Mouse (Mus musculus) midbrain, embryonic 11.5 days (tissue): ENCODE data around the gene Slc24a3. TPM values are rescaled to one million over a fixed set of nuclear protein-coding genes. Genes with fewer than 3 reads are reported as not detected.

Experiments used
- ATAC-seq: fragments of 200-750 bp; cut with Nextera tagmentation; 2 replicates; pipeline ENCODE4 v1.8.0; 2017; ENCODE audit warnings: moderate TSS enrichment, moderate library complexity; ENCODE audit not compliant: low FRiP score
- DNase-seq: peaks from one replicate; pipeline ENCODE4 v3.0.0; 2015; ENCODE audit warnings: low spot score; ENCODE audit errors: missing footprints
- H3K27ac ChIP-seq: fragments of 300-500 bp; sonication (generic); 2 replicates; pipeline ENCODE4 v1.5.1; 2014; ENCODE audit warnings: low read depth, low read length
- H3K27me3 ChIP-seq: fragments of 300-500 bp; sonication (generic); 2 replicates; pipeline ENCODE4 v1.6.1; 2014; ENCODE audit warnings: mild to moderate bottlenecking, low read length, moderate library complexity, mixed read lengths; ENCODE audit not compliant: control insufficient read depth, insufficient read depth
- H3K36me3 ChIP-seq: fragments of 300-500 bp; sonication (generic); 2 replicates; pipeline ENCODE4 v1.6.1; 2014; ENCODE audit warnings: mild to moderate bottlenecking, low read length, moderate library complexity, mixed read lengths; ENCODE audit not compliant: control insufficient read depth, insufficient read depth
- H3K4me1 ChIP-seq: fragments of 300-500 bp; sonication (generic); 2 replicates; pipeline ENCODE4 v1.6.1; 2014; ENCODE audit warnings: low read length; ENCODE audit not compliant: control insufficient read depth, insufficient read depth
- H3K4me2 ChIP-seq: fragments of 300-500 bp; sonication (generic); 2 replicates; pipeline ENCODE4 v1.6.1; 2014; ENCODE audit warnings: mild to moderate bottlenecking, moderate library complexity
- H3K4me3 ChIP-seq: fragments of 300-500 bp; sonication (generic); 2 replicates; pipeline ENCODE4 v1.5.1; 2014; ENCODE audit warnings: low read depth, low read length
- H3K9ac ChIP-seq: fragments of 300-500 bp; sonication (generic); 2 replicates; pipeline ENCODE4 v1.6.1; 2014; ENCODE audit warnings: low read length
- H3K9me3 ChIP-seq: fragments of 300-500 bp; sonication (generic); 2 replicates; pipeline ENCODE4 v1.6.1; 2016; ENCODE audit warnings: low read length; ENCODE audit not compliant: control insufficient read depth
- WGBS: fragments of 180-500 bp; shearing (Covaris S2); extraction: QIAGEN DNeasy Blood & Tissue Kit; methylation state at CpG from one replicate; pipeline ENCODE4 v1.1.7; 2014; 5-methylcytosine and 5-hydroxymethylcytosine counted together
- polyA plus RNA-seq: library from polyadenylated mRNA; unstranded; fragments of >200 nt; fragmentation: Nextera tagmentation; extraction: Ambion mirVana; gene quantifications from 2 replicates; pipeline ENCODE4 v1.2.1, GENCODE M21; 2014

The Slc24a3 gene
- 1.6 and 1.9 TPM in 2 replicates for polyA plus RNA-seq

DNA sequence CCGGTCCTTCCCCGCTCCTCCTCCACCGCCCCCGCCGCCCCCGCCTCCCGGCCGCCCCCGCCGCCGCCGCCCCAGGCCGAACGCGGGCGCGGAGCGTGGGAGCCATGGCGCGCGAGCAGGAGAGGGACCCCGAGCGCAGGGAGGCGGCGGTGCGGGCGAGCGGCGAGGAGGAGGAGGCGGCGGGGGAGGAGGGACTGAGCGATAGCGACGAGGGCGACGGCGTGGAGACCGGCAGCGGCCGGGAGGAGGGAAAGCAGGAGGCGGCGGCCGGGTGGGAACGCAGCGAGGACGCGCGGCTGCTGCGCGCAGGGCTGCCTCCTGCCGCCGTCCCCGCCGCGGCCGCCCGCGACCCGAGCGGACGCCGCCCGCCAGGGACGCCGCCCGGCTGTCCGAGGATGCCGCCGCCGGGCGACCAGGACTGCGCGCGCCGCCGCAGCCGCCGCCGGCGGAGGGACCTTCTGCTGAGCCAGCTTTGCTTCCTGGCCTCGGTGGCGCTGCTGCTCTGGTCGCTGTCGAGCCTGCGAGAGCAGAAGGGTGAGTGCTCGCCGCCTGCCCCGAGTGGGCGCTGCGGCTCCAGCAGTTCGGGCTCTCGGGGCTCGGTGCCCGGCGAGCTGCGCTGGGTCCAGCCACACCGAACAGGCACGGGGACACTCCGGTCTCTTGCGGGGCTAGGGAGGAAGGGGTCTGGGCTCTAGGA, at the start of gene Slc24a3:
Slc24a3 (plus strand) TSS at position 91 of the 697 bp plus-strand sequence.
- WGBS, result under 1% methylated on average over 29 of the region's 100 CpGs

DNA sequence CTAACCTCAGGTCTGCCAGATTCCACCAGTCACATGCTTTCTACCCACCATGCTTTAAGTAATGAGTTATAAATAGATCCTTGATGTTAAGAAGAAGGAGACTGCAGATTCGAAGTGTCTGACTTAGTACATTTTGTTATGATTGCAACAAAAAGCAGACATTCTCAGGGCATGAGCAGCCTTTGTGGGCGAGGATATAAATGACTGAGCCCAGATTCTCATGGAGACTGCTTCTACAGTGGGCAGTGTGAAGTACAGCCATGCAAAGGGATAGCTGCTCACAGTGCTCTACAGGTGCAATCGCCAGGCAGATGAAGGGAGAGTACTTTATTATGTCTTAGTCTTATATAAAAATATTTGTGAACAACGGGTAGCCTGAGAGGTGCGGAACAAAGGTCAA, 49.8 kb upstream of the Slc24a3 start:
- Histone ChIP-seq H3K9ac (no peak overlapping the region), H3K4me2 (no peak overlapping the region), H3K4me1 (no peaks in the 10 kb centered on the region), H3K36me3 (no peaks in the 10 kb centered on the region), H3K9me3 (no peaks in the 10 kb centered on the region), H3K4me3 (no peak overlapping the region), H3K27ac (no peak overlapping the region), H3K27me3 (no peaks in the 10 kb centered on the region)
- 90% methylated on average over 5 of the region's 5 CpGs for WGBS
- DNase-seq, result no peak
- no peak for ATAC-seq

More for the DNA sequence above, at the start of gene Slc24a3:
- peak; percentile 95 for DNase-seq
- no peaks in the 10 kb centered on the region for H3K36me3 ChIP-seq
- H3K27ac ChIP-seq, result peak within 1 kb of the TSS; percentile 75
- H3K9me3 ChIP-seq, result no peaks in the 10 kb centered on the region
- H3K4me1 ChIP-seq, result peaks cover 6% of the 10 kb centered on the region; the same call in 1 of the 2 replicates
- peak within 1 kb of the TSS; percentile 55 for H3K4me3 ChIP-seq
- no peaks in the 10 kb centered on the region for H3K27me3 ChIP-seq
- peak within 1 kb of the TSS; percentile 90 for H3K4me2 ChIP-seq
- ATAC-seq, result peak; percentile 89
- H3K9ac ChIP-seq, result peak within 1 kb of the TSS; percentile 70

DNA sequence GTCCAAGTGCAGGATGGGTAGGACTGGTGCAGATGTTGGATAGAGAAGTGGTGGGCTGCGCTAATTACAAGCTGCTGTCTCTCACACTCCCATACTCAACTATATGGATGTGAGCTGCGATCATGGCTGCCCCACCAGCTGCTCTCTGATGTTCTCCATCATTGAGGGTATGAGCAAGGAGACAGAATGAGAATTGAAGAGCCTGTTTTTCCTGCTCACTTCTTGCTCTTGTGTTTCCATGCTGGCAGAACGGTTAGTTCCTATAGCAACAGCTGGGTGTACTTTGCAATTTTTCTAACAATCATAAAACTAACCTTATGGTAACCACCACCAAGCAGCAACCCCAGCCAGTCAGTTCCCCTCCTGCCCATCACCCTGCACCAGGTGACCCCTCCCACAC, 39.8 kb upstream of the Slc24a3 start:
- H3K4me2 ChIP-seq, result no peak overlapping the region
- no peaks in the 10 kb centered on the region for H3K9me3 ChIP-seq
- WGBS, result 93% methylated on average over 3 of the region's 3 CpGs
- H3K27me3 ChIP-seq, result no peaks in the 10 kb centered on the region
- no peak overlapping the region for H3K9ac ChIP-seq
- no peak for DNase-seq
- ATAC-seq, result no peak
- H3K36me3 ChIP-seq, result no peaks in the 10 kb centered on the region
- no peak overlapping the region for H3K4me3 ChIP-seq
- H3K4me1 ChIP-seq, result no peaks in the 10 kb centered on the region
- no peak overlapping the region for H3K27ac ChIP-seq

DNA sequence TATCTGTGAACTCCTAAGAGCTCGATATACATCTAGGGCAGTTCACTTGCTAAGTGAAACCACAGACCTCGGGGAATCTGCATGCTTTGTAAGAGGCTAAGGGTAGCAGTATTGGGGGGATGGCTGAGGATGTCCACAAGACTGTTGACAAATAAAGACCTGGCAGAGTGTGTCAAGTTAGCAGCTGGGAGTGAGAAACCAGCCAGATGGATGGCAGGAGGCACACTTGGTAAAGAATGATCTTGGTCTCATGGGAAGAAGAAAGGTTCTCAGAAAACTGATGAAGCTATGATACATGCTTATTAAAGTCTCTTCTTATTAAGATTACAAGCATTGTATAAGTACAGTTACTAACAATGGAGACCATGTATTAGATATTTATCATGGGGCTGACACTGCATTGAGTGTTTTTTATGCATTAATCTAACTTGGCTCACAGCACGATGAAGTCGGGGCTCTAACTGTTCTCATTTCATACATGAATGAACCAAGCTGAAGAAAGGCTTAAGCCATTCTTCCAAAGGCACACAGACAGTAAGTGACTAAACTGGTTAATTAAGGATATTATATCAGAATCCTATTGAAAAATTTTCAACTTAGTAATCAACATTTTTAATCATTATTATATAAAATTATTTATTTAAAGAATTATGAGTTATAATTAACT, 30.8 kb upstream of the Slc24a3 start:
- no peaks in the 10 kb centered on the region for H3K36me3 ChIP-seq
- no peak overlapping the region for H3K4me2 ChIP-seq
- H3K4me1 ChIP-seq, result no peaks in the 10 kb centered on the region
- H3K27ac ChIP-seq, result no peak overlapping the region
- no peaks in the 10 kb centered on the region for H3K27me3 ChIP-seq
- 73% methylated on average over 4 of the region's 4 CpGs for WGBS
- no peak overlapping the region for H3K9ac ChIP-seq
- no peak overlapping the region for H3K4me3 ChIP-seq
- ATAC-seq (no peak), DNase-seq (no peak)
- no peaks in the 10 kb centered on the region for H3K9me3 ChIP-seq

DNA sequence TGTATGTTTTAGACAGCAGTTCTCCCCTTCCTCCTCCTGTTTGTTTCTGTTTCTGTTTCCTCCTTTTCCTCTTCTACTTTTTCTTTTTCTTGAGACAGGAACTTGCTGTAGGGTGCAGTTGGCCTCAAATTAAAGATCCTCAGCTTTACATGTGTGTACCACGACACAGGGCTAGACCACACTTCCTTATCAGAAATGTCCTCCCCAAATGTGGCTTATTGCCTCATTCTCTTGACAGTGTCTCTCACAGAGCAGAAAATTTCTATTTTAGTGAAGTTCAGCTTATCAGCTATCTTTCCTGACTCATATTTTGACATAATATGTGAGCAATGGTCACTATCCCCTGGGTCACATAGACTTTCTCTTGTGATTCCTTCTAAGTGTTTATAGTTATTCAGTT, 17.1 kb upstream of the Slc24a3 start:
- Histone ChIP-seq H3K4me1 (no peaks in the 10 kb centered on the region), H3K9me3 (no peaks in the 10 kb centered on the region), H3K9ac (no peak overlapping the region), H3K36me3 (no peaks in the 10 kb centered on the region), H3K27ac (no peak overlapping the region), H3K4me3 (no peak overlapping the region), H3K4me2 (no peak overlapping the region), H3K27me3 (no peaks in the 10 kb centered on the region)
- DNase-seq (no peak), ATAC-seq (no peak)
- WGBS, result 97% methylated on average over 1 of the region's 1 CpGs

DNA sequence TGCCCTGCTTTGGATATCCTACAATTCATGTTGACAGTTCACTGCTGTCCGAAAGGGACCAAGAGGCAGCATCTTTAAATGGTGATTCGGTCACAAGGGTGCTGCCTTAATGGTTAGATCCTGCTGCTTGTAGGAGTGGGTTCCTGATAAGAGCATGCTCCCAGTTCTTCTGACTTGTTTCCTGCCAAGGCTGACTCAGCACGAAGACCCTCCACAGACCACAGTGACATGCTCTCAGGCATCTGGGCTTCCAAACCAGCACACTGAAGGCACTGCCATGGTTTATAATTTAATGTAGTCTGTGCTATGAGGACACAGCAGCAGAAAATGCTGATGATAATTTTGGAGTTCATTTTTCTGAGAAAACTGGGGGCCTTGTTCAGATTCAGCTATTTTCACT, 16.7 kb upstream of the Slc24a3 start:
- Histone ChIP-seq H3K4me2 (no peak overlapping the region), H3K27me3 (no peaks in the 10 kb centered on the region), H3K27ac (no peak overlapping the region), H3K4me1 (no peaks in the 10 kb centered on the region), H3K36me3 (no peaks in the 10 kb centered on the region), H3K9me3 (no peaks in the 10 kb centered on the region), H3K4me3 (no peak overlapping the region), H3K9ac (no peak overlapping the region)
- ATAC-seq, result no peak
- WGBS, result 95% methylated on average over 3 of the region's 3 CpGs
- DNase-seq, result no peak

DNA sequence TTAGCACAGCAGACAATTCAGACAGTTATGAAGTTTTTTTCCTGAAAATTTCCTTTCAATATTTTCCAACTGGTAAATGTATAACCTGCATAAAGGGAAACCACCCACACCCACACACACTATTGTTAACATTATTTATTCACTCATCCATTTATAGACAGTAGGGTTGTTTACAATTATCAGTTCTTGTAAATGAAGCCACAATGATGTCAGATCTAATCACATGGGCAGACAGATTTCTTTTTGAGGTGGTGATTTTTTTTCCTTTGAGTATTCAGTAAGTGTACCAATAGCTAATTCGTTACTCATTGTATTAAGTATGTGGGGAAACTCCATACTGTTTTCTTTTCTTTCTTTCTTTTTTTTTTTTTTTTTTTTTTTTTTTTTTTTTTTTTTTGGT, 15.3 kb upstream of the Slc24a3 start:
- Histone ChIP-seq H3K27ac (no peak overlapping the region), H3K4me3 (no peak overlapping the region), H3K27me3 (no peaks in the 10 kb centered on the region), H3K4me2 (no peak overlapping the region), H3K4me1 (no peaks in the 10 kb centered on the region), H3K9me3 (no peaks in the 10 kb centered on the region), H3K9ac (no peak overlapping the region), H3K36me3 (no peaks in the 10 kb centered on the region)
- WGBS, result 81% methylated on average over 1 of the region's 1 CpGs
- ATAC-seq (no peak), DNase-seq (no peak)

DNA sequence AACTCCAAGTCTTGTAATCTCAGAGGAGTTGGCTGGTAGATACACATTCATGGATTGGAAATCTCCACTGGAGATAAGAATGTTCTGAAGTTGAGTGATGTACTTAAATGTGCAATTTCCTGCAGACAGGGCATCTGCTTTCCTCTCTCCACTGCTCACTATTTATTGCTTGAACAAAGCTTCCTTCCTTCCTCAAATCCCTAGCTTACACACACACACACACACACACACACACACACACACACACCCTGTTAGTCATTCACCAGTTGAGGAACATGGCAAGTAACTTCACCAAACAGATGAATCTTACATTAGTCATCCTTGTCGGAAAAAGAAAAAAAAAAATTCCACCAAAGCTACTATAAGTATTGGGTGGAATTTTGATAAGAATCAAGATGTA, 8.6 kb upstream of the Slc24a3 start:
- 91% methylated on average over 1 of the region's 1 CpGs for WGBS
- Histone ChIP-seq H3K4me2 (no peak overlapping the region), H3K4me3 (no peak overlapping the region), H3K27me3 (no peaks in the 10 kb centered on the region), H3K9ac (no peak overlapping the region), H3K9me3 (no peaks in the 10 kb centered on the region), H3K36me3 (no peaks in the 10 kb centered on the region), H3K27ac (no peak overlapping the region), H3K4me1 (no peaks in the 10 kb centered on the region)
- no peak for ATAC-seq
- no peak for DNase-seq

DNA sequence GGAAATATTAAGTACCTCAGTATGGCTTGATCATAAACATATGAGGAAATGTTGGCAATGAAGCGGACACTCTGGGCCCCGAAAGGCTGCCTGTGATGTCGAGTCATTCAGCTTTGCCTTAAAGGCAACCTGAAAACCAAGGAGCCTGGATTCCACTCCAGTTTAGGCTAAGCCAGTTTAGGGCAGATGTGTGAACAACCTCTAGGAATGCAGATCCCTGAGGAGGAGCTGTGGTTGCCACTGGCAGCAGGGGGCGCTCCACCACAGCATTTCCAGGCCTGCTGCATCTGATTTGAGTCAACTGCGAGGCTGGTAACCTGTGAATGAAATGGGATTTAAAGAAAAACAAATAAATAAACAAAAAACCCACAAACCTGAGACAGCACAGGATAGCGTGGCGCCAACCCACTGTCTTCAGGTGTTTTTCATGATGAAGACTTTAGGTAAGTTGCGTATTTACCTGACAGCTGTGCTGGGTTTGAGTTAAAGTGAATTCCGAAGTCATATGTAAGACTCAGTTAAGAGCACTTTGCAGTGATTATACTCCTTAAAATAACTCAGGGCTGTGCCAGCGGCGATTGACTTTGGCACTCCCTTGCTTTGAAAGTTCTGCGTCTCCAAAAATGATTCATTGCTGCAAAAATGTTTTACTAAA, 6.4 kb upstream of the Slc24a3 start:
- no peaks in the 10 kb centered on the region for H3K27me3 ChIP-seq
- H3K27ac ChIP-seq, result no peak overlapping the region
- no peaks in the 10 kb centered on the region for H3K36me3 ChIP-seq
- WGBS, result 29% methylated on average over 12 of the region's 12 CpGs
- DNase-seq, result peak; percentile 97
- no peak overlapping the region for H3K4me2 ChIP-seq
- no peak overlapping the region for H3K4me3 ChIP-seq
- H3K9me3 ChIP-seq, result no peaks in the 10 kb centered on the region
- no peaks in the 10 kb centered on the region for H3K4me1 ChIP-seq
- H3K9ac ChIP-seq, result no peak overlapping the region
- ATAC-seq, result peak; percentile 81
